Mouse (Mus musculus) cortical plate, adult 2 months (tissue): ENCODE measurements around the gene Sdk1.

Source experiments
- CTCF ChIP-seq: fragments of 200-500 bp; IDR thresholded peaks from 2 replicates; pipeline ENCODE4 v1.5.1; 2011; ENCODE audit warnings: mild to moderate bottlenecking, control low read depth, low read length; ENCODE audit not compliant: insufficient read depth; ENCODE audit errors: extremely low read depth
- POLR2A ChIP-seq: fragments of 200-500 bp; IDR thresholded peaks from 2 replicates; pipeline ENCODE4 v1.6.1; 2011; ENCODE audit warnings: mild to moderate bottlenecking, low read length, control low read depth; ENCODE audit not compliant: insufficient read depth; ENCODE audit errors: extremely low read depth

GRCm38 (mm10) chr5:142150756-142151155 lies 909.5 kb downstream of the Sdk1 start:
- no peak for TF ChIP-seq CTCF
- TF ChIP-seq POLR2A: no peak
